Mouse (Mus musculus): ENCODE data around the gene Gm4305. TPM values are rescaled to one million over a fixed set of nuclear protein-coding genes. Genes with fewer than 3 reads are reported as not detected.
"Not testable (repeated sequence)": the region's sequence is repeated elsewhere in the genome, so short reads cannot be mapped to it uniquely, and the experiment has no call there.

The Gm4305 gene
- not detected in 2 replicates for polyA plus RNA-seq (2012; rRNA removed)

GRCm38 (mm10) chr10:100350793-100351192, at the start of gene Gm4305:
Gm4305 (plus strand) TSS chr10:100351093.
- H3K27ac ChIP-seq (ENCODE audit: insufficient read depth, low read length); H3K4me3 ChIP-seq (ENCODE audit: extremely low read depth, insufficient read depth, insufficient read length); DNase-seq (ENCODE audit: low read depth in 1 of 2, low spot score in 2 of 2); H3K27me3 ChIP-seq (ENCODE audit: control insufficient read depth, insufficient read depth, low read length); H3K36me3 ChIP-seq (ENCODE audit: control insufficient read depth, insufficient read depth, low read length); H3K4me1 ChIP-seq (ENCODE audit: control insufficient read depth, insufficient read depth, insufficient read length): not testable (repeated sequence)
- no CpG with 5 or more reads among the region's 3 CpGs for WGBS

DNA sequence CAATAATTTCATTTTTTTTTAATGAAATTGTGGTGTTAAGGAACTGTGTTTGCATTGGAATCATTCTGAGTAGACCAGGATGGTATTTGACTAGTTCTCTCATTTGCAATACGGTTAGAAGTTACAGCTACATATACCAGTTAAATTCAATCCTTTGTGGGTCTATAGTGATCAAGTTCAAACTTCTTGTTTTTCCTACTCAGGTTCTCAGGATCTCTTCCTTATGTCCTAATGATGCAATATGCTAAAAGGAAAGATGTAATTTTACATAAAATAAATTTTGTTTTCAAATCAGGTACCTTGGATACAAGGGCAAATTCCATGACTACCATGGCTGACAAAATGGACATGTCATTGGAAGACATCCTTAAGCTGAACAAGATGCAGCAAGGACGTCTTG, 15.5 kb upstream of the Gm4305 start, which contains the start of gene Gm4301:
TSS of gene Gm4301 (plus strand) at position 301 of the 400 bp plus-strand sequence.
- H3K27me3 ChIP-seq (ENCODE audit: control insufficient read depth, insufficient read depth, low read length); H3K4me3 ChIP-seq (ENCODE audit: extremely low read depth, insufficient read depth, insufficient read length); H3K36me3 ChIP-seq (ENCODE audit: control insufficient read depth, insufficient read depth, low read length); DNase-seq (ENCODE audit: low read depth in 1 of 2, low spot score in 2 of 2); H3K27ac ChIP-seq (ENCODE audit: insufficient read depth, low read length); H3K4me1 ChIP-seq (ENCODE audit: control insufficient read depth, insufficient read depth, insufficient read length): not testable (repeated sequence)
- no CpG with 5 or more reads among the region's 2 CpGs for WGBS

DNA sequence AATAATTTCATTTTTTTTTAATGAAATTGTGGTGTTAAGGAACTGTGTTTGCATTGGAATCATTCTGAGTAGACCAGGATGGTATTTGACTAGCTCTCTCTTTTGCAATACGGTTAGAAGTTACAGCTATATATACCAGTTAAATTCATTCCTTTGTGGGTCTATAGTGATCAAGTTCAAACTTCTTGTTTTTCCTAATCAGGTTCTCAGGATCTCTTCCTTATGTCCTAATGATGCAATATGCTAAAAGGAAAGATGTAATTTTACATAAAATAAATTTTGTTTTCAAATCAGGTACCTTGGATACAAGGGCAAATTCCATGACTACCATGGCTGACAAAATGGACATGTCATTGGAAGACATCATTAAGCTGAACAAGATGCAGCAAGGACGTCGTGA, 10.4 kb upstream of the Gm4305 start, which contains the start of gene Gm4302:
TSS of gene Gm4302 (plus strand) at position 301 of the 400 bp plus-strand sequence.
- not testable (repeated sequence) for H3K27ac ChIP-seq (ENCODE audit: insufficient read depth, low read length); DNase-seq (ENCODE audit: low read depth in 1 of 2, low spot score in 2 of 2); H3K36me3 ChIP-seq (ENCODE audit: control insufficient read depth, insufficient read depth, low read length); H3K27me3 ChIP-seq (ENCODE audit: control insufficient read depth, insufficient read depth, low read length); H3K4me3 ChIP-seq (ENCODE audit: extremely low read depth, insufficient read depth, insufficient read length); H3K4me1 ChIP-seq (ENCODE audit: control insufficient read depth, insufficient read depth, insufficient read length)
- no CpG with 5 or more reads among the region's 3 CpGs for WGBS

- H3K4me3 ChIP-seq (ENCODE audit: extremely low read depth, insufficient read depth, insufficient read length); H3K4me1 ChIP-seq (ENCODE audit: control insufficient read depth, insufficient read depth, insufficient read length); H3K27ac ChIP-seq (ENCODE audit: insufficient read depth, low read length); H3K36me3 ChIP-seq (ENCODE audit: control insufficient read depth, insufficient read depth, low read length); H3K27me3 ChIP-seq (ENCODE audit: control insufficient read depth, insufficient read depth, low read length); DNase-seq (ENCODE audit: low read depth in 1 of 2, low spot score in 2 of 2): not testable (repeated sequence)
- no CpG with 5 or more reads among the region's 3 CpGs for whole genome bisulfite sequencing
Observed at GRCm38 (mm10) chr10:100345672-100346071, 5.2 kb upstream of the Gm4305 start, which contains the start of gene Gm4303. Gm4303 (plus strand) TSS chr10:100345972.

GRCm38 (mm10) chr10:100356841-100357240, 5.9 kb downstream of the Gm4305 start:
- H3K27ac ChIP-seq (ENCODE audit: insufficient read depth, low read length); H3K36me3 ChIP-seq (ENCODE audit: control insufficient read depth, insufficient read depth, low read length); H3K27me3 ChIP-seq (ENCODE audit: control insufficient read depth, insufficient read depth, low read length); H3K4me3 ChIP-seq (ENCODE audit: extremely low read depth, insufficient read depth, insufficient read length); H3K4me1 ChIP-seq (ENCODE audit: control insufficient read depth, insufficient read depth, insufficient read length): not testable (repeated sequence)
- WGBS = 79% methylated on average over 2 of the region's 2 CpGs
- peak in 1 of 2 experiments; percentile 5 for DNase-seq (ENCODE audit: low read depth in 1 of 2, low spot score in 2 of 2)

- H3K4me3 ChIP-seq (ENCODE audit: extremely low read depth, insufficient read depth, insufficient read length); H3K27me3 ChIP-seq (ENCODE audit: control insufficient read depth, insufficient read depth, low read length); H3K36me3 ChIP-seq (ENCODE audit: control insufficient read depth, insufficient read depth, low read length); H3K4me1 ChIP-seq (ENCODE audit: control insufficient read depth, insufficient read depth, insufficient read length); H3K27ac ChIP-seq (ENCODE audit: insufficient read depth, low read length); DNase-seq (ENCODE audit: low read depth in 1 of 2, low spot score in 2 of 2): not testable (repeated sequence)
- WGBS = no CpG with 5 or more reads among the region's 3 CpGs
Observed at GRCm38 (mm10) chr10:100361038-100361437, 10.1 kb downstream of the Gm4305 start, which contains the start of gene Gm4307. Gm4307 (plus strand) TSS chr10:100361338.

- DNase-seq (ENCODE audit: low read depth in 1 of 2, low spot score in 2 of 2) = not testable (repeated sequence)
Observed at GRCm38 (mm10) chr10:100382460-100382859, 31.6 kb downstream of the Gm4305 start, which contains the start of gene Gm4312. Gm4312 (minus strand) TSS chr10:100382560.

More at GRCm38 (mm10) chr10:100382460-100382859, 31.6 kb downstream of the Gm4305 start, which contains the start of gene Gm4312:
- WGBS = no CpG with 5 or more reads among the region's 2 CpGs
- H3K4me1 ChIP-seq (ENCODE audit: control insufficient read depth, insufficient read depth, insufficient read length); H3K36me3 ChIP-seq (ENCODE audit: control insufficient read depth, insufficient read depth, low read length); H3K4me3 ChIP-seq (ENCODE audit: extremely low read depth, insufficient read depth, insufficient read length); H3K27me3 ChIP-seq (ENCODE audit: control insufficient read depth, insufficient read depth, low read length); H3K27ac ChIP-seq (ENCODE audit: insufficient read depth, low read length): not testable (repeated sequence)

Other genes starting within 250 kb of the Gm4305 start
- not detected in 2 replicates for gene Gm4301, start 15.4 kb upstream of the Gm4305 start, polyA plus RNA-seq (2012; rRNA removed)
- gene Gm4302, start 10.3 kb upstream of the Gm4305 start, polyA plus RNA-seq (2012; rRNA removed) = not detected in 2 replicates
- gene Gm4303, start 5.1 kb upstream of the Gm4305 start, polyA plus RNA-seq (2012; rRNA removed) = not detected in 2 replicates
- gene Gm4307, start 10.2 kb downstream of the Gm4305 start, polyA plus RNA-seq (2012; rRNA removed) = not detected in 2 replicates
- not detected in 2 replicates for gene Gm4312, start 31.5 kb downstream of the Gm4305 start, polyA plus RNA-seq (2012; rRNA removed)
- gene Tmtc3, start 136.3 kb downstream of the Gm4305 start, polyA plus RNA-seq (2012; rRNA removed) = 1.6 and 1.8 TPM in 2 replicates
- 0.09 and 0.13 TPM in 2 replicates for gene Cep290, start 136.5 kb downstream of the Gm4305 start, polyA plus RNA-seq (2012; rRNA removed)
- 4.9 and 5.0 TPM in 2 replicates for gene 4930430F08Rik, start 239.3 kb downstream of the Gm4305 start, polyA plus RNA-seq (2012; rRNA removed)
- gene 1700017N19Rik, start 239.4 kb downstream of the Gm4305 start, polyA plus RNA-seq (2012; rRNA removed) = not detected in 2 replicates

Data from spleen, adult 2 months (tissue).